Mouse (Mus musculus): ENCODE results near the gene Rabgef1. TPM values are rescaled to one million over a fixed set of nuclear protein-coding genes. Genes with fewer than 3 reads are reported as not detected.

Gene Rabgef1
- total and polyA plus RNA-seq, 2 experiments: 11.8 to 13.1 TPM

GRCm38 (mm10) chr5:130159761-130160201 is 11.8 kb upstream of the Rabgef1 start:
- Histone ChIP-seq H3K27me3 (ENCODE audit: control insufficient read depth, insufficient read depth, low read length) (no peaks in the 10 kb centered on the region), H3K36me3 (ENCODE audit: control insufficient read depth, insufficient read depth, low read length) (no peaks in the 10 kb centered on the region), H3K79me2 (ENCODE audit: control insufficient read depth, insufficient read depth, low read length) (no peaks in the 10 kb centered on the region), H3K4me3 (ENCODE audit: insufficient read depth, low read depth, low read length) (no peak overlapping the region), H3K4me1 (ENCODE audit: control insufficient read depth, insufficient read depth, low read length) (no peaks in the 10 kb centered on the region), H3K27ac (replicated peaks; ENCODE audit: insufficient read depth, low read depth, low read length) (no peak overlapping the region), H3K9ac (ENCODE audit: low read depth, low read length) (no peak overlapping the region)
- DNase-seq (ENCODE audit: extremely low read depth, low read depth, low spot score): no peak
- WGBS: 77% methylated on average over 7 of the region's 7 CpGs
- TF ChIP-seq CTCF (IDR thresholded peaks at IDR 0.05; ENCODE audit: low read depth, low read length): no peak
- TF ChIP-seq POLR2A (IDR thresholded peaks at IDR 0.05; ENCODE audit: extremely low read depth, insufficient read depth, low read length): no peak

- WGBS: 2% methylated on average over 7 of the region's 7 CpGs
- Histone ChIP-seq H3K4me1 (ENCODE audit: control insufficient read depth, insufficient read depth, low read length) (no peaks in the 10 kb centered on the region), H3K36me3 (ENCODE audit: control insufficient read depth, insufficient read depth, low read length) (no peaks in the 10 kb centered on the region), H3K79me2 (ENCODE audit: control insufficient read depth, insufficient read depth, low read length) (no peaks in the 10 kb centered on the region), H3K27ac (replicated peaks; ENCODE audit: insufficient read depth, low read depth, low read length) (no peak overlapping the region), H3K4me3 (ENCODE audit: insufficient read depth, low read depth, low read length) (no peak overlapping the region), H3K9ac (ENCODE audit: low read depth, low read length) (no peak overlapping the region), H3K27me3 (ENCODE audit: control insufficient read depth, insufficient read depth, low read length) (no peaks in the 10 kb centered on the region)
- peak; percentile 58 for DNase-seq (ENCODE audit: extremely low read depth, low read depth, low spot score)
- TF ChIP-seq CTCF (IDR thresholded peaks at IDR 0.05; ENCODE audit: low read depth, low read length): peak; percentile 85
- no peak for TF ChIP-seq POLR2A (IDR thresholded peaks at IDR 0.05; ENCODE audit: extremely low read depth, insufficient read depth, low read length)
Measured at GRCm38 (mm10) chr5:130163670-130164069, 7.9 kb upstream of the Rabgef1 start.

GRCm38 (mm10) chr5:130165213-130165612 is 6.4 kb upstream of the Rabgef1 start:
- TF ChIP-seq POLR2A (IDR thresholded peaks at IDR 0.05; ENCODE audit: extremely low read depth, insufficient read depth, low read length): no peak
- no peak for TF ChIP-seq CTCF (IDR thresholded peaks at IDR 0.05; ENCODE audit: low read depth, low read length)
- Histone ChIP-seq H3K36me3 (ENCODE audit: control insufficient read depth, insufficient read depth, low read length) (no peaks in the 10 kb centered on the region), H3K9ac (ENCODE audit: low read depth, low read length) (no peak overlapping the region), H3K4me1 (ENCODE audit: control insufficient read depth, insufficient read depth, low read length) (no peaks in the 10 kb centered on the region), H3K79me2 (ENCODE audit: control insufficient read depth, insufficient read depth, low read length) (no peaks in the 10 kb centered on the region), H3K4me3 (ENCODE audit: insufficient read depth, low read depth, low read length) (no peak overlapping the region), H3K27ac (replicated peaks; ENCODE audit: insufficient read depth, low read depth, low read length) (no peak overlapping the region), H3K27me3 (ENCODE audit: control insufficient read depth, insufficient read depth, low read length) (no peaks in the 10 kb centered on the region)
- no peak for DNase-seq (ENCODE audit: extremely low read depth, low read depth, low spot score)
- WGBS: 88% methylated on average over 4 of the region's 4 CpGs

- Histone ChIP-seq H3K36me3 (ENCODE audit: control insufficient read depth, insufficient read depth, low read length) (no peaks in the 10 kb centered on the region), H3K27ac (replicated peaks; ENCODE audit: insufficient read depth, low read depth, low read length) (no peak overlapping the region), H3K4me1 (ENCODE audit: control insufficient read depth, insufficient read depth, low read length) (peaks cover 18% of the 10 kb centered on the region), H3K9ac (ENCODE audit: low read depth, low read length) (no peak overlapping the region), H3K27me3 (ENCODE audit: control insufficient read depth, insufficient read depth, low read length) (no peaks in the 10 kb centered on the region), H3K4me3 (ENCODE audit: insufficient read depth, low read depth, low read length) (no peak overlapping the region), H3K79me2 (ENCODE audit: control insufficient read depth, insufficient read depth, low read length) (peaks cover 9% of the 10 kb centered on the region; the same call in 1 of the 2 replicates)
- no peak for TF ChIP-seq POLR2A (IDR thresholded peaks at IDR 0.05; ENCODE audit: extremely low read depth, insufficient read depth, low read length)
- no peak for TF ChIP-seq CTCF (IDR thresholded peaks at IDR 0.05; ENCODE audit: low read depth, low read length)
- no peak for DNase-seq (ENCODE audit: extremely low read depth, low read depth, low spot score)
- WGBS: 73% methylated on average over 6 of the region's 6 CpGs
Measured at GRCm38 (mm10) chr5:130169109-130169508, 2.5 kb upstream of the Rabgef1 start.

- WGBS: 3% methylated on average over 6 of the region's 6 CpGs
- Histone ChIP-seq H3K4me3 (ENCODE audit: insufficient read depth, low read depth, low read length) (peak overlapping the region; percentile 64), H3K36me3 (ENCODE audit: control insufficient read depth, insufficient read depth, low read length) (no peaks in the 10 kb centered on the region), H3K27ac (replicated peaks; ENCODE audit: insufficient read depth, low read depth, low read length) (peak overlapping the region; percentile 97), H3K27me3 (ENCODE audit: control insufficient read depth, insufficient read depth, low read length) (no peaks in the 10 kb centered on the region), H3K4me1 (ENCODE audit: control insufficient read depth, insufficient read depth, low read length) (peaks cover 23% of the 10 kb centered on the region), H3K9ac (ENCODE audit: low read depth, low read length) (peak overlapping the region; percentile 80), H3K79me2 (ENCODE audit: control insufficient read depth, insufficient read depth, low read length) (peaks cover 16% of the 10 kb centered on the region; the same call in 1 of the 2 replicates)
- DNase-seq (ENCODE audit: extremely low read depth, low read depth, low spot score): peak; percentile 61
- TF ChIP-seq POLR2A (IDR thresholded peaks at IDR 0.05; ENCODE audit: extremely low read depth, insufficient read depth, low read length) (no peak), CTCF (IDR thresholded peaks at IDR 0.05; ENCODE audit: low read depth, low read length) (no peak)
Measured at GRCm38 (mm10) chr5:130170666-130171422, 754 bp upstream of the Rabgef1 start.
